Comparison of ENCODE assay signal across 17 mouse cellular contexts in genomic region chr3:31157776-31158175, GRCm38 (mm10). TPM values are rescaled to one million over a fixed set of nuclear protein-coding genes. Genes with fewer than 3 reads are reported as not detected.
"Had no signal": no experiment of that assay in that cellular context is flagged by ENCODE, and none has a peak within 500 bp of the region (broad histone marks: within the 10 kb centered on the region; RNA-seq: fewer than 3 reads in every experiment).

No protein-coding gene starts in this region.

- H3K4me3 ChIP-seq: kidney, embryonic 15.5 days; left cerebral cortex, adult 2 months; limb, embryonic 13.5 days; liver, embryonic 13.5 days; midbrain, embryonic 12.5 days; midbrain, embryonic 15.5 days; neural tube, embryonic 13.5 days had no signal

- ATAC-seq: intestine, postnatal 0 days; lung, postnatal 0 days; midbrain, embryonic 15.5 days had no signal

- H3K9ac ChIP-seq: kidney, embryonic 15.5 days; limb, embryonic 13.5 days; liver, embryonic 13.5 days; midbrain, embryonic 12.5 days; midbrain, embryonic 15.5 days; neural tube, embryonic 13.5 days had no signal

- H3K27ac ChIP-seq: kidney, embryonic 15.5 days; left cerebral cortex, adult 2 months; limb, embryonic 13.5 days; liver, embryonic 13.5 days; macrophage; midbrain, embryonic 12.5 days; midbrain, embryonic 15.5 days; neural tube, embryonic 13.5 days had no signal

- H3K36me3 ChIP-seq: kidney, embryonic 15.5 days; limb, embryonic 13.5 days; liver, embryonic 13.5 days; midbrain, embryonic 12.5 days; midbrain, embryonic 15.5 days; neural tube, embryonic 13.5 days had no signal

- H3K9me3 ChIP-seq: kidney, embryonic 15.5 days; limb, embryonic 13.5 days; liver, embryonic 13.5 days; midbrain, embryonic 12.5 days; midbrain, embryonic 15.5 days; neural tube, embryonic 13.5 days had no signal

- H3K4me1 ChIP-seq: liver, embryonic 13.5 days; midbrain, embryonic 15.5 days had no signal

- H3K27me3 ChIP-seq: kidney, embryonic 15.5 days; limb, embryonic 13.5 days; liver, embryonic 13.5 days; midbrain, embryonic 12.5 days; midbrain, embryonic 15.5 days; neural tube, embryonic 13.5 days had no signal

- H3K4me2 ChIP-seq: kidney, embryonic 15.5 days; limb, embryonic 13.5 days; liver, embryonic 13.5 days; midbrain, embryonic 12.5 days; midbrain, embryonic 15.5 days; neural tube, embryonic 13.5 days had no signal

- DNase-seq: kidney, adult 8-10 months; layer of hippocampus, postnatal 36 days; left cerebral cortex, postnatal 4 days; liver, embryonic 13.5 days; lung, adult 2 months; thymus, postnatal 25 days had no signal

RNA-seq across cellular contexts. Expression of gene Cldn11, which starts 8.1 kb away (rescaled TPM):
- total RNA-seq: megakaryocyte, adult 5-6 weeks had no signal
- polyA plus RNA-seq: liver, adult 2 months; macrophage had no signal
